Mouse (Mus musculus) E14TG2a.4 (cell line): ENCODE data around the gene Pkn3.
"Not testable (repeated sequence)": the region's sequence is repeated elsewhere in the genome, so short reads cannot be mapped to it uniquely, and the experiment has no call there.

Experiments
- H3K27me3 ChIP-seq: 2 replicates; pipeline ENCODE4 v1.6.1; 2014; ENCODE audit warnings: low read length, control low read depth; ENCODE audit not compliant: insufficient read depth
- H3K36me3 ChIP-seq: 2 replicates; pipeline ENCODE4 v1.6.1; 2014; ENCODE audit warnings: low read length, control low read depth; ENCODE audit not compliant: insufficient read depth
- H3K4me1 ChIP-seq: replicated peaks from 2 replicates; pipeline ENCODE4 v1.6.1; 2014; ENCODE audit warnings: low read depth, low read length, control low read depth
- H3K4me3 ChIP-seq: replicated peaks from 2 replicates; pipeline ENCODE4 v1.5.1; 2014; ENCODE audit warnings: mild to moderate bottlenecking, low read length
- H3K9me3 ChIP-seq: 2 replicates; pipeline ENCODE4 v1.6.1; 2014; ENCODE audit warnings: low read length, control low read depth
- CTCF ChIP-seq: conservative IDR thresholded peaks from 2 replicates; pipeline ENCODE4 v1.5.1; 2014; ENCODE audit warnings: low read length
- NANOG ChIP-seq: IDR thresholded peaks from 2 replicates; pipeline ENCODE4 v1.6.1; 2014; ENCODE audit warnings: borderline replicate concordance, low read length, mixed read lengths
- POU5F1 ChIP-seq: IDR thresholded peaks from 2 replicates; pipeline ENCODE4 v1.6.1; 2014; ENCODE audit warnings: low read length, borderline replicate concordance

Gene Pkn3

GRCm38 (mm10) chr2:30134928-30135620, 57.6 kb downstream of the Pkn3 start:
- H3K4me1 ChIP-seq: peaks cover 65% of the 10 kb centered on the region
- H3K9me3 ChIP-seq: peaks cover 16% of the 10 kb centered on the region
- peaks cover 46% of the 10 kb centered on the region for H3K36me3 ChIP-seq
- H3K4me3 ChIP-seq: peak overlapping the region; percentile 96
- H3K27me3 ChIP-seq: no peaks in the 10 kb centered on the region
- TF ChIP-seq NANOG: peak; percentile 78
- no peak for TF ChIP-seq CTCF
- no peak for TF ChIP-seq POU5F1

GRCm38 (mm10) chr2:30136458-30136857, 59.0 kb downstream of the Pkn3 start:
- peak overlapping the region; percentile 96 for H3K4me3 ChIP-seq

GRCm38 (mm10) chr2:30140021-30140420, 62.5 kb downstream of the Pkn3 start:
- not testable (repeated sequence) for H3K4me3 ChIP-seq, H3K9me3 ChIP-seq

More at GRCm38 (mm10) chr2:30136458-30136857, 59.0 kb downstream of the Pkn3 start:
- peaks cover 60% of the 10 kb centered on the region for H3K36me3 ChIP-seq
- H3K27me3 ChIP-seq: no peaks in the 10 kb centered on the region
- peaks cover 4% of the 10 kb centered on the region for H3K9me3 ChIP-seq
- TF ChIP-seq POU5F1 (no peak), NANOG (no peak), CTCF (no peak)
- H3K4me1 ChIP-seq: peaks cover 79% of the 10 kb centered on the region

More at GRCm38 (mm10) chr2:30140021-30140420, 62.5 kb downstream of the Pkn3 start:
- Histone ChIP-seq H3K36me3 (peaks cover 95% of the 10 kb centered on the region), H3K4me1 (peaks cover 66% of the 10 kb centered on the region)
- H3K27me3 ChIP-seq: not testable (repeated sequence)
